Mouse (Mus musculus) liver, postnatal 0 days (tissue): ENCODE measurements around the gene Cmtm8. TPM values are rescaled to one million over a fixed set of nuclear protein-coding genes. Genes with fewer than 3 reads are reported as not detected.

Experiments
- ATAC-seq: fragments of 200-750 bp; cut with Nextera tagmentation; 2 replicates; pipeline ENCODE4 v1.8.0; 2017; ENCODE audit warnings: mild to moderate bottlenecking, moderate library complexity
- DNase-seq: peaks from one replicate; pipeline ENCODE4 v3.0.0-alpha.2; 2016
- H3K27ac ChIP-seq: fragments of 300-500 bp; sonication (generic); 2 replicates; pipeline ENCODE4 v1.5.1; 2014; ENCODE audit warnings: antibody characterized with exemption, moderate library complexity, mild to moderate bottlenecking, low read depth
- H3K27me3 ChIP-seq: fragments of 300-500 bp; sonication (generic); 2 replicates; pipeline ENCODE4 v1.6.1; 2014; ENCODE audit warnings: low read length, control low read depth, mixed read lengths; ENCODE audit not compliant: insufficient read depth
- H3K36me3 ChIP-seq: fragments of 300-500 bp; sonication (generic); replicated peaks from 2 replicates; pipeline ENCODE4 v1.6.1; 2014; ENCODE audit warnings: mild to moderate bottlenecking, control low read depth, low read length, moderate library complexity, mixed read lengths; ENCODE audit not compliant: insufficient read depth
- H3K4me1 ChIP-seq: fragments of 300-500 bp; sonication (generic); 2 replicates; pipeline ENCODE4 v1.6.1; 2014; ENCODE audit warnings: antibody characterized with exemption, mild to moderate bottlenecking, control low read depth; ENCODE audit not compliant: insufficient read depth
- H3K4me2 ChIP-seq: fragments of 300-500 bp; sonication (generic); 2 replicates; pipeline ENCODE4 v1.6.1; 2014; ENCODE audit warnings: low read depth, mild to moderate bottlenecking, low read length, moderate library complexity, mixed read lengths
- H3K4me3 ChIP-seq: fragments of 300-500 bp; sonication (generic); 2 replicates; pipeline ENCODE4 v1.5.1; 2014; ENCODE audit warnings: low read depth, low read length
- H3K9ac ChIP-seq: fragments of 300-500 bp; sonication (generic); replicated peaks from 2 replicates; pipeline ENCODE4 v1.6.1; 2014; ENCODE audit warnings: mild to moderate bottlenecking, moderate library complexity
- H3K9me3 ChIP-seq: fragments of 300-500 bp; sonication (generic); 2 replicates; pipeline ENCODE4 v1.6.1; 2016; ENCODE audit warnings: mild to moderate bottlenecking, control low read depth, low read length, mixed read lengths
- CTCF ChIP-seq: sonication (generic); IDR thresholded peaks from 2 replicates; pipeline ENCODE4 v1.5.1; 2016; ENCODE audit warnings: antibody characterized with exemption, low read depth
- EP300 ChIP-seq: IDR thresholded peaks from 2 replicates; pipeline ENCODE4 v1.6.1; 2016; ENCODE audit warnings: antibody characterized with exemption, low read depth, mild to moderate bottlenecking
- WGBS: fragments of 180-500 bp; shearing (Covaris S2); extraction: QIAGEN DNeasy Blood & Tissue Kit; methylation state at CpG from one replicate; pipeline ENCODE4 v1.1.7; 2014; ENCODE audit not compliant: insufficient replicate concordance; 5-methylcytosine and 5-hydroxymethylcytosine counted together
- polyA plus RNA-seq: library from polyadenylated mRNA; unstranded; fragments of >200 nt; fragmentation: Nextera tagmentation; extraction: Ambion mirVana; gene quantifications from 2 replicates; pipeline ENCODE4 v1.2.1, GENCODE M21; 2015

The Cmtm8 gene
- polyA plus RNA-seq, 1 experiment from 2014 or later: 109 TPM

- Histone ChIP-seq H3K27ac (no peak overlapping the region), H3K4me3 (no peak overlapping the region), H3K9me3 (no peaks in the 10 kb centered on the region), H3K36me3 (peaks cover 42% of the 10 kb centered on the region), H3K9ac (no peak overlapping the region), H3K4me2 (no peak overlapping the region), H3K4me1 (0 out of 2 replicates have a peak, but pooled peaks cover 3% of the 10 kb centered on the region), H3K27me3 (no peaks in the 10 kb centered on the region)
- WGBS: 73% methylated on average over 11 of the region's 11 CpGs
- DNase-seq: no peak
- TF ChIP-seq EP300 (no peak), CTCF (no peak)
- no peak for ATAC-seq
These were observed 82.1 kb downstream of the Cmtm8 start for GRCm38 (mm10) chr9:114761848-114762247.

DNA sequence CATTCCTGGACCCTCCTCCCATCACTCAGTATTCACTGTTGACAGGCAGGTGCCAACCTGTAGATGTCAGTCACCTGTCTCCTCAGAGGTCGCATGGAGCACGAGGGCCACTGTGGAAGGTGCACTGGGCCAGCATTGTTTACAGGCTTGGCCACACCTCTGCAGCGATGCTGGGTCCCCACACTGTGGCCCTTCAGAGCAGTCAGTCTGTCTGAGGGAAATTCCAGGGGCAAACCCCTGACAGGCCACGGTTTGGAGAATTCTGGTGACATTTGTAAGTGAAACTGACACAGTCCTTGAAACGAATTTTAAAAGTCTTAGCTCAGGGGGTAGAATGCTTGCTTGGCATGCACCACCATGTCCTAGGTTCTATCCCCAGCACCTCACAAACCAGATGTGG lies 83.6 kb downstream of the Cmtm8 start:
- TF ChIP-seq CTCF (no peak), EP300 (no peak)
- ATAC-seq: no peak
- Histone ChIP-seq H3K36me3 (peaks cover 43% of the 10 kb centered on the region), H3K9me3 (no peaks in the 10 kb centered on the region), H3K4me1 (0 out of 2 replicates have a peak, but pooled peaks cover 3% of the 10 kb centered on the region), H3K27me3 (no peaks in the 10 kb centered on the region), H3K27ac (no peak overlapping the region), H3K4me2 (no peak overlapping the region), H3K9ac (no peak overlapping the region), H3K4me3 (no peak overlapping the region)
- 77% methylated on average over 5 of the region's 5 CpGs for WGBS
- DNase-seq: no peak

DNA sequence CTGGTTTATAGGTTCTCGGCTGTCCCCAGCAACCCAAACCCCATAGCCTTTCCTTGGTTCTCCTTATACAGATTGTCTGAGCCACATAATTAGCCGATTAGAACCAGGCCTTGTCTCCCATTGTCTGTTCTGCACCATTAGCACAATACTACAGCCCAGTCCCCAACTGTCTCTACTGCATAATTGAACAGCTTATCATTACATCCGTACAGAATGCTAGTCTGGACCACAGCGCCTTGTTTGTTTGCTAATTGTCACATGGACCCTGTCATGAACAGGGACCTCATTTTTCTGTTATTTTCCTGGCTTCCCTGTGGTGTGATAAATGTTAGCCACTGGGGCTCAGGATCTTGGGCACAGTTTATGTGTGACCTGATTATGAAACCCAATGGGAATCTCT lies 84.1 kb downstream of the Cmtm8 start:
- peaks cover 43% of the 10 kb centered on the region for H3K36me3 ChIP-seq
- no peaks in the 10 kb centered on the region for H3K9me3 ChIP-seq
- TF ChIP-seq CTCF: no peak
- TF ChIP-seq EP300: no peak
- no peak overlapping the region for H3K4me2 ChIP-seq
- H3K4me1 ChIP-seq: 0 out of 2 replicates have a peak, but pooled peaks cover 3% of the 10 kb centered on the region
- H3K4me3 ChIP-seq: no peak overlapping the region
- H3K27me3 ChIP-seq: no peaks in the 10 kb centered on the region
- DNase-seq (no peak), ATAC-seq (no peak)
- 79% methylated on average over 4 of the region's 4 CpGs for WGBS
- H3K9ac ChIP-seq: no peak overlapping the region
- H3K27ac ChIP-seq: no peak overlapping the region

GRCm38 (mm10) chr9:114758801-114759200 lies 85.2 kb downstream of the Cmtm8 start:
- Histone ChIP-seq H3K36me3 (peaks cover 43% of the 10 kb centered on the region), H3K4me3 (no peak overlapping the region), H3K9ac (no peak overlapping the region), H3K27ac (no peak overlapping the region), H3K4me1 (0 out of 2 replicates have a peak, but pooled peaks cover 3% of the 10 kb centered on the region), H3K4me2 (no peak overlapping the region), H3K27me3 (no peaks in the 10 kb centered on the region), H3K9me3 (no peaks in the 10 kb centered on the region)
- no peak for DNase-seq
- ATAC-seq: no peak
- 60% methylated on average over 5 of the region's 5 CpGs for WGBS
- TF ChIP-seq EP300: no peak
- TF ChIP-seq CTCF: no peak

DNA sequence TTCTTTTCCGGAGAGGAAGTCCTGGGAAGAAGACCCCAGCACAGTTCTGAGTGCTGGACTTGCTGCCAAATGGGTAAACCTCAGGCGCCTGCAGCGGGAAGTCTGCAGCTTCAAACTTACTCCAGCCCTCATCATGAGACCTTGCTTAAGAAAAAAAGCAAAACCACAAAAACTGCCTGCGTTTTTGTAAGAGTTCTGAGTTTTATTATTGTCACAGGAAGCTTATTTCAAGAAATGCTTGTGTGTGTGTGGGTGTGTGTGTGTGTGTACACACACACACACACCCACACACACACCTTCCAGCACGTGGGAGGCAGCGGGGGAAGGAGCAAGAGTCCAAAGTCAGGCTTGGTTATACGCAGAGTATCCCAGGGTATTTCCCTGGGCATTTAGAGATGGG lies 85.7 kb downstream of the Cmtm8 start:
- no peak overlapping the region for H3K27ac ChIP-seq
- 0 out of 2 replicates have a peak, but pooled peaks cover 3% of the 10 kb centered on the region for H3K4me1 ChIP-seq
- no peak overlapping the region for H3K9ac ChIP-seq
- DNase-seq: no peak
- no peak overlapping the region for H3K4me2 ChIP-seq
- no peaks in the 10 kb centered on the region for H3K27me3 ChIP-seq
- WGBS: 62% methylated on average over 7 of the region's 7 CpGs
- H3K36me3 ChIP-seq: peaks cover 43% of the 10 kb centered on the region
- TF ChIP-seq CTCF (no peak), EP300 (no peak)
- ATAC-seq: no peak
- H3K4me3 ChIP-seq: no peak overlapping the region
- H3K9me3 ChIP-seq: no peaks in the 10 kb centered on the region

DNA sequence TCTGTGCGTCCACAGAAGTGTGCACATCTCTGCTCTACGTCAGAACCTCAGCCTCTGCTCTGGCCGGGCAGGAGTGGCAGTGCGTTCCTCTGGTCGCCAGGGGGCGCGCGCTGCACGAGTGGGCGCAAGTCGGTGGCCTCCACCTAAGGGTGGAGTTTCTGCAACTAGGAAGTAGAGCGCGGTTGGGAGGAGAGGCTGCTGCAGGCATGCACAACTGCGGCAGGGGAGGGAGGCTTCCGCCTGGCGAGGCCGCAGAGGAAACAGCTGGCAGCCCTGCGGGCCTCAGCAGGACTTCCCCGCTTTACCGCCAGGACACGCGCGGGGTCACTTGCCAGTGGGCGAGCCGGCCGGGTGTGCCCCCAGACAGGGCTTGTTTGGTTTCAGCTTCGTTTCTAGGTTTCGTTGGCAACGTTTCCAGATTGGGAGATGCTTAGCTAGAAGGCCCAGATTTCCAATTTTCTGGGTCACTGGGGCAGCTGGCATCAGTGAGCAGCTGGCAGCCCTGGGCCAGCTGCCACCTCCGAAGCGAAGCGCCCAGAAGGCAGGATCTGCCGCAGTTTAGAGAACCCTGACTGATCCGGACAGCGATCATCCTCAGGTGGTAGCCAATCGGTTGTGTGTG lies 91.0 kb downstream of the Cmtm8 start:
- no peaks in the 10 kb centered on the region for H3K9me3 ChIP-seq
- H3K4me1 ChIP-seq: no peaks in the 10 kb centered on the region
- H3K36me3 ChIP-seq: peaks cover 22% of the 10 kb centered on the region
- DNase-seq (peak; percentile 94), ATAC-seq (peak; percentile 92)
- no peaks in the 10 kb centered on the region for H3K27me3 ChIP-seq
- WGBS: 3% methylated on average over 36 of the region's 36 CpGs
- H3K27ac ChIP-seq: peak overlapping the region; percentile 63
- TF ChIP-seq CTCF (peak; percentile 100), EP300 (no peak)
- H3K4me2 ChIP-seq: peak overlapping the region; percentile 87
- H3K9ac ChIP-seq: peak overlapping the region; percentile 53
- H3K4me3 ChIP-seq: peak overlapping the region; percentile 59

- ATAC-seq (no peak), DNase-seq (no peak)
- Histone ChIP-seq H3K4me1 (no peaks in the 10 kb centered on the region), H3K9me3 (no peaks in the 10 kb centered on the region), H3K27ac (no peak overlapping the region), H3K36me3 (peaks cover 29% of the 10 kb centered on the region), H3K4me2 (0 out of 2 replicates have a peak overlapping the region, but pooled peaks have one; percentile 87), H3K9ac (no peak overlapping the region), H3K27me3 (no peaks in the 10 kb centered on the region), H3K4me3 (no peak overlapping the region)
- 60% methylated on average over 9 of the region's 9 CpGs for WGBS
- no peak for TF ChIP-seq EP300
- TF ChIP-seq CTCF: no peak
These were observed 91.6 kb downstream of the Cmtm8 start for GRCm38 (mm10) chr9:114752311-114752710.
